Mouse (Mus musculus) right cerebral cortex, adult 18-20 months (tissue): ENCODE data around the gene Pex11g.

Experiments
- DNase-seq: peaks from one replicate; pipeline ENCODE4 v3.0.0; 2022; ENCODE audit warnings: mixed read lengths

Gene Pex11g

DNA sequence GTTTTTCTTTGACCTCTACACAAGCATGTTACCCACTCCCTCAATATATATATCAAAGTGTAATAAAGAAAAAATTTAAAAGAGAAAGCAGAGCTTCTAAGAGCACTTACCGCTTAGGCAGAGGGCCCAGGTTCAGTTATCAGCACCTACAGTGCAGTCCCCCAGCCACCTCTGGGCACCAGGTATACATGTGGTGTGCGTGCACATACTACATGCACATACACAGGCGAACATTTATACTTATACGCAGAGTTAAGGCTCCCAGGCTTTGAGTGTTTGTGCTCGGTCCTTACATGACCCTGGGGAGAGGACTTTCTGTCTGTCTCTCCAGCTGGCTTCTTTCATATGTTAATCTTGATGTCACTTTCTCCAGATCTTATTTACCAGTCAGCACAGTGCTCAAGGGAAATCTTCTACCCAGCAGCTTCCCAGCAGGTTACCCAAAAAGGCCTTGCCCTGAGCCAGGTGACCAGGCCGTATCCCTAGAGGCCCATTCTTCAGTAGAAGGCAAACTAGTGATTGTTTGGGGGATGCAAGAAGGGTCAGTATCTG is 52.8 kb downstream of the Pex11g start:
- DNase-seq: no peak

DNA sequence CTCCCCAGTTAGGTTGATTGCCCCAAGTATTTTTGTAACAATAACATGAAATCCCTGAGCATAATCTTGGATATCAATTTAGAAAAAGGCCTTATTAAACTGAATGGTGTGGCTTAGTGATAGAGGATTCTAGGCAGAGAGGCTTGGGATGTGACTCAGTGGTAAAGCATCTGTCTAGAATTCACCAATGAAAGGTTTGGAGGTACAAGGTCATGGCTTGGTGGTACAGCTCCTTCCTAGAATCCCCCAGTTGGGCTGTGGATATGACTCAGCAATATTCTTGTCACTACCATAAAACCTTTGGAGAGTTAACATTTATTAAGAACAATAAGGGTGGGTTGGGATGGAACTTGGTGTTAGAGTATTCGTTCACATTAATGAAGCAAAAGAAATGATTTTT is 54.7 kb downstream of the Pex11g start:
- DNase-seq: no peak

- no peak for DNase-seq
Measured at GRCm38 (mm10) chr8:3411901-3412301, 55.6 kb downstream of the Pex11g start.

- no peak for DNase-seq
Measured at GRCm38 (mm10) chr8:3411085-3411484, 56.4 kb downstream of the Pex11g start.

GRCm38 (mm10) chr8:3407417-3407816 is 60.1 kb downstream of the Pex11g start:
- DNase-seq: no peak
